Mouse (Mus musculus) midbrain, embryonic 12.5 days (tissue): Measurements from ENCODE around the gene Camk2b. TPM values are rescaled to one million over a fixed set of nuclear protein-coding genes. Genes with fewer than 3 reads are reported as not detected.
"Not testable (repeated sequence)": the region's sequence is repeated elsewhere in the genome, so short reads cannot be mapped to it uniquely, and the experiment has no call there.

ENCODE experiments used
- ATAC-seq: fragments of 200-750 bp; cut with Nextera tagmentation; 2 replicates; pipeline ENCODE4 v1.8.0; 2017; ENCODE audit warnings: low read depth, moderate TSS enrichment, moderate library complexity; ENCODE audit not compliant: low FRiP score
- H3K27ac ChIP-seq: fragments of 300-500 bp; sonication (generic); replicated peaks from 2 replicates; pipeline ENCODE4 v1.5.1; 2016; ENCODE audit warnings: mild to moderate bottlenecking
- H3K27me3 ChIP-seq: fragments of 300-500 bp; sonication (generic); 2 replicates; pipeline ENCODE4 v1.6.1; 2016; ENCODE audit warnings: mild to moderate bottlenecking
- H3K36me3 ChIP-seq: fragments of 300-500 bp; sonication (generic); 2 replicates; pipeline ENCODE4 v1.6.1; 2016
- H3K4me1 ChIP-seq: fragments of 300-500 bp; sonication (generic); 2 replicates; pipeline ENCODE4 v1.6.1; 2016
- H3K4me2 ChIP-seq: fragments of 300-500 bp; sonication (generic); replicated peaks from 2 replicates; pipeline ENCODE4 v1.6.1; 2016; ENCODE audit warnings: mild to moderate bottlenecking, moderate library complexity
- H3K4me3 ChIP-seq: fragments of 300-500 bp; sonication (generic); 2 replicates; pipeline ENCODE4 v1.5.1; 2016; ENCODE audit warnings: mild to moderate bottlenecking
- H3K9ac ChIP-seq: fragments of 300-500 bp; sonication (generic); replicated peaks from 2 replicates; pipeline ENCODE4 v1.6.1; 2016; ENCODE audit warnings: mild to moderate bottlenecking, moderate library complexity
- H3K9me3 ChIP-seq: fragments of 300-500 bp; sonication (generic); 2 replicates; pipeline ENCODE4 v1.6.1; 2016; ENCODE audit warnings: mild to moderate bottlenecking
- WGBS: fragments of 180-500 bp; shearing (Covaris S2); methylation state at CpG from one replicate; pipeline ENCODE4 v1.1.7; 2016; 5-methylcytosine and 5-hydroxymethylcytosine counted together
- polyA plus RNA-seq: library from polyadenylated mRNA; unstranded; fragments of >200 nt; fragmentation: Nextera tagmentation; extraction: Ambion mirVana; gene quantifications from 2 replicates; pipeline ENCODE4 v1.2.1, GENCODE M21; 2016

The Camk2b gene
- polyA plus RNA-seq, 1 experiment from 2014 or later: 13.0 TPM

DNA sequence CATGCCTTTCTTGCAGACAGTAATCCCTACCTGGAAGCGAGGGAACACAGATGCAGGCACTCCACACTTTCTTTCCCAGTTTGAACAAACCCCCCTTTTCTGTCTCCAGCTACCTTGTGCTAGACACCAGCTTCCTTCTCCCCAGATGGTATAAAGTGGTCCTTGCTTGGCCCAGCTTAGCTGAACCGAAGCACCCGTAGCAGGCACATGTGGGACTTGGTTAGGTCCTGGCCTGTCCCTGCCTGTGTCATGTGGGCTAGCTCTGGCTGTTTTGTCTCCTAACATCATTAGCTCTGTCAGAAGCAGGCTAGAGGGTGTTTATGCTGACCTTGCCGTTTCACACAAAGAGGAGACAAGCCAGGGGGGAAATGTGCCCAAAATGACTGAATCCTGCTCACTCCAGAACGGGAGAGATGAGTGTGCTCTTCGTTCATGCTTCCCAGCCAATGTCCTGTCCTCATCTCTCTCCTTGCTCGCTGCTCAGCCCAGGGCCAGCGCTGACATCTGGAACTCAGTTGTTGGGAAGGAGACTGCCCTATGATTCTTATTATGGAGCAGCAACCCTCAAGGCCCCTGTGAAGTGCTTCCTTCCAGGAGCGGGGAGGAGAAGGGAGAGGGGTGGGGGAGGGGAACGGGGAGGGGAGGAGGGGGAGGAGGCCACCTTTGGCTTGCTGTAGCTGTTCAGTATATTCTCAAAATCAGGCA is 117.5 kb downstream of the Camk2b start:
- Histone ChIP-seq H3K9me3 (no peaks in the 10 kb centered on the region), H3K27ac (no peak overlapping the region), H3K9ac (no peak overlapping the region), H3K4me1 (peaks cover 8% of the 10 kb centered on the region), H3K27me3 (no peaks in the 10 kb centered on the region), H3K4me3 (no peak overlapping the region), H3K36me3 (no peaks in the 10 kb centered on the region), H3K4me2 (no peak overlapping the region)
- ATAC-seq: no peak
- 64% methylated on average over 10 of the region's 10 CpGs for WGBS

DNA sequence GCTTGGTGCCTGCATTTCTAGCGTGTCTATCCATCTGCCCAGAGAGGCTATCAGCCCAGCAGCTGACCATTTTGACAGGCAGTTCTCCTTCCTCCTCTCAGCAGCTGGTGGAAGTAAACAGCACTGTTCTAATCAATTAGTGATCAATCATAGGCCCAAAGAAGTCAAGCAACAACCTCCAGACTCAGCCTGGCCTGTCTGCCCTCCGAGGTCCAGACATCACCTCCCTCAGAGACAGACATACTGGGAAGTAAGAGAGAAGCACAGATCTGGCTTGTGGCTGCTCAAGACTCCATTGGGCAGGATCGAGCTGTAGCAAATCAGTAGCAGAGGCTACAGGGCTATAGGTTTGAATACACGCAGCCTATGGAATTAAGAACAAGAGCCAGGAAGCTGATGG is 118.4 kb downstream of the Camk2b start:
- Histone ChIP-seq H3K27me3 (no peaks in the 10 kb centered on the region), H3K4me2 (no peak overlapping the region), H3K4me1 (peaks cover 8% of the 10 kb centered on the region), H3K9ac (no peak overlapping the region), H3K27ac (no peak overlapping the region), H3K4me3 (no peak overlapping the region), H3K9me3 (no peaks in the 10 kb centered on the region), H3K36me3 (no peaks in the 10 kb centered on the region)
- 73% methylated on average over 4 of the region's 4 CpGs for WGBS
- no peak for ATAC-seq

- Histone ChIP-seq H3K4me3 (no peak overlapping the region), H3K36me3 (no peaks in the 10 kb centered on the region), H3K27me3 (no peaks in the 10 kb centered on the region), H3K4me2 (no peak overlapping the region), H3K9me3 (no peaks in the 10 kb centered on the region), H3K27ac (no peak overlapping the region), H3K4me1 (peaks cover 7% of the 10 kb centered on the region), H3K9ac (no peak overlapping the region)
- no peak for ATAC-seq
- WGBS: 85% methylated on average over 2 of the region's 2 CpGs
These were observed 121.1 kb downstream of the Camk2b start for GRCm38 (mm10) chr11:5945096-5945495.

DNA sequence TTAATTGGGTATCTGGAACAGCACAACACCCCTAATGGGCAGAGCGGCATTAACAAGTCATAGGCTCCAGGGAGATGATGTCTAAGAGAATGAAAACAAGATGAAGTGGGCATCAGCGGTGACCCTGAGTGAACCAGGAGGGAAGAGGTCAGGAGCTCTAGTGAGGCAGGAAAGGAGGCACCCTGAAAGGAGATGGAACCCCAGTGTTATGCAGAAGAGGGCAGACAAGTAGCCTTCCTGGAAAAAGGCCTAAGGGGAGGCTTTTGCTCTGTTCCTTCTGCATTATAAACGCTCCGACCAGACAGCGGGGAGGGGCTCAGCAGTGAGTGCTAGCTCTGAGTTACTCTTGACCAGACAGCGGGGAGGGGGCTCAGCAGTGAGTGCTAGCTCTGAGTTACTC is 123.2 kb downstream of the Camk2b start:
- Histone ChIP-seq H3K27ac (no peak overlapping the region), H3K27me3 (no peaks in the 10 kb centered on the region), H3K9me3 (no peaks in the 10 kb centered on the region), H3K36me3 (no peaks in the 10 kb centered on the region), H3K9ac (no peak overlapping the region), H3K4me1 (no peaks in the 10 kb centered on the region), H3K4me2 (no peak overlapping the region), H3K4me3 (no peak overlapping the region)
- WGBS: 64% methylated on average over 6 of the region's 6 CpGs
- no peak for ATAC-seq

GRCm38 (mm10) chr11:5934531-5934930 is 131.6 kb downstream of the Camk2b start:
- not testable (repeated sequence) for H3K9ac ChIP-seq, H3K4me1 ChIP-seq, ATAC-seq, H3K4me2 ChIP-seq, H3K27me3 ChIP-seq, H3K9me3 ChIP-seq, H3K4me3 ChIP-seq, H3K27ac ChIP-seq, H3K36me3 ChIP-seq
- WGBS: 95% methylated on average over 11 of the region's 11 CpGs

DNA sequence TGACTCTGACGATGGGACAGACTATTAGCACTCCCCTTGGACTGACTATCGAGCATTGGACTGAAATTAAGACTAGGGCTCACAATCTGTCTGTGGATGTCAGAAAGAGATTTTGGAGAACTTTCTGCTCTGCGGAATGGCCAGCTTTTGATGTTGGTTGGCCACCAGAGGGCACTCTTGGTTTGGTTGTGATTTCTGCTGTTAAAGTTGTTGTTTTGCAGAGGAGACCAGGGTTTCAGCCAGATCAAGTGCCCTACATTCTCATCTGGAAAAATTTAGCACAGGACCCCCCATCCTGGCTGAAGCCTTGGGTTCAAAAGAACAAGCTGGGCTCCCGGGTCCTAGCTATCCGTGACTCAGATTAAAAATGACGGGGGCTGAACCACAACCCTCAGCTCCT is 134.2 kb downstream of the Camk2b start:
- H3K27ac ChIP-seq, ATAC-seq, H3K4me1 ChIP-seq, H3K9ac ChIP-seq, H3K27me3 ChIP-seq, H3K4me3 ChIP-seq, H3K9me3 ChIP-seq, H3K36me3 ChIP-seq, H3K4me2 ChIP-seq: not testable (repeated sequence)
- 87% methylated on average over 6 of the region's 6 CpGs for WGBS

GRCm38 (mm10) chr11:5930578-5930977 is 135.6 kb downstream of the Camk2b start:
- WGBS: 58% methylated on average over 1 of the region's 1 CpGs
- Histone ChIP-seq H3K27me3 (no peaks in the 10 kb centered on the region), H3K9ac (no peak overlapping the region), H3K4me2 (no peak overlapping the region), H3K4me3 (no peak overlapping the region), H3K27ac (no peak overlapping the region), H3K36me3 (no peaks in the 10 kb centered on the region), H3K9me3 (no peaks in the 10 kb centered on the region), H3K4me1 (no peaks in the 10 kb centered on the region)
- no peak for ATAC-seq

GRCm38 (mm10) chr11:5926696-5927220 is 139.4 kb downstream of the Camk2b start:
- Histone ChIP-seq H3K4me2 (no peak overlapping the region), H3K36me3 (no peaks in the 10 kb centered on the region), H3K4me3 (no peak overlapping the region), H3K4me1 (no peaks in the 10 kb centered on the region), H3K27me3 (no peaks in the 10 kb centered on the region), H3K9ac (no peak overlapping the region), H3K27ac (no peak overlapping the region), H3K9me3 (no peaks in the 10 kb centered on the region)
- ATAC-seq: no peak
- 86% methylated on average over 3 of the region's 3 CpGs for WGBS

DNA sequence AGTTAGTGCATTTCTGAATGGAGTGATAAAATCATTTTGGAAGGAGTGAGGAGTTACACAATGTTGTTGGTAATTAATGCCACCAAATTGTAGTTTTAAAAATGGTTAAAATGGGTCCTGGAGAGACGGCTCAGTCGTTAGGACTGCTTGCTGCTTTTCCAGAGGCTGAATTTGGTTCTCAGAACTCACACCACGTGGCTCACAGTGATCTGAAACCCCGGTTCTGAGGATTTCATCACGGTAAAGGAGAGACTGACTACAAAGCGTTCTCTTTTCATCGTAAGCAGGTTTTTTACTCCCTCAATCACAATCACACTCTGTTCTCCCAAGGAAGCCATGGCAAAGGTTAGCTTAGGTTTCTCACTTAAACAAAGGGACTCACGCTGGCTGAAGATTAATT is 141.5 kb downstream of the Camk2b start:
- Histone ChIP-seq H3K4me3 (no peak overlapping the region), H3K36me3 (no peaks in the 10 kb centered on the region), H3K27ac (no peak overlapping the region), H3K9ac (no peak overlapping the region), H3K4me1 (no peaks in the 10 kb centered on the region), H3K27me3 (no peaks in the 10 kb centered on the region), H3K9me3 (no peaks in the 10 kb centered on the region), H3K4me2 (no peak overlapping the region)
- WGBS: 66% methylated on average over 8 of the region's 8 CpGs
- no peak for ATAC-seq

GRCm38 (mm10) chr11:5920323-5920960 is 145.7 kb downstream of the Camk2b start:
- no peak overlapping the region for H3K4me2 ChIP-seq
- no peak overlapping the region for H3K4me3 ChIP-seq
- ATAC-seq: no peak
- H3K9me3 ChIP-seq: no peaks in the 10 kb centered on the region
- no peaks in the 10 kb centered on the region for H3K27me3 ChIP-seq
- WGBS: 37% methylated on average over 17 of the region's 17 CpGs
- H3K36me3 ChIP-seq: no peaks in the 10 kb centered on the region
- H3K4me1 ChIP-seq: no peaks in the 10 kb centered on the region
- H3K27ac ChIP-seq: no peak overlapping the region
- H3K9ac ChIP-seq: no peak overlapping the region
